In genomic region chr9:74187401-74188029, GRCm38 (mm10) we compare ENCODE assay signal across 12 mouse cellular contexts.
DNase-seq lines count a peak whose midpoint lies in the region; ATAC-seq and TF ChIP-seq lines count a peak whose summit lies in the region.
"Had no signal": no experiment of that assay in that cellular context is flagged by ENCODE, and none has a peak within 500 bp of the region (broad histone marks: within the 10 kb centered on the region; RNA-seq: fewer than 3 reads in every experiment).

No protein-coding gene starts in this region.

- H3K9ac ChIP-seq in forebrain, embryonic 13.5 days = no peak overlapping the region
- H3K9ac ChIP-seq in hindbrain, postnatal 0 days (replicated peaks; ENCODE audit: low read length) = no peak overlapping the region
- H3K9ac ChIP-seq in neural tube, embryonic 11.5 days (ENCODE audit: low read length) = no peak overlapping the region

- peak; percentile 18 for DNase-seq in embryo, embryonic 10.5 days (ENCODE audit: low spot score)
- DNase-seq in embryo, embryonic 11 days = no peak
- no peak for DNase-seq in hindbrain, postnatal 0 days (ENCODE audit: low spot score)
- DNase-seq in neural tube, embryonic 11.5 days (ENCODE audit: low spot score) = no peak
- DNase-seq in layer of hippocampus, adult 2 months (ENCODE audit: low spot score in 2 of 2) = no peak
- no peak for DNase-seq in left cerebral cortex, postnatal 10 days (ENCODE audit: extremely low spot score in 1 of 2, low spot score in 2 of 2)
- DNase-seq: cerebellum, adult 9-10 months; layer of hippocampus, adult 9-11 months; lung, postnatal 36 days had no signal

- no peaks in the 10 kb centered on the region for H3K9me3 ChIP-seq in forebrain, embryonic 13.5 days (replicated peaks)
- H3K9me3 ChIP-seq in hindbrain, postnatal 0 days (ENCODE audit: low read length) = no peaks in the 10 kb centered on the region
- no peaks in the 10 kb centered on the region for H3K9me3 ChIP-seq in neural tube, embryonic 11.5 days (ENCODE audit: control insufficient read depth, low read length)

- no peak overlapping the region for H3K4me3 ChIP-seq in forebrain, embryonic 13.5 days
- H3K4me3 ChIP-seq in hindbrain, postnatal 0 days (ENCODE audit: low read length) = peak overlapping the region; percentile 11; the same call in 1 of the 2 replicates
- no peak overlapping the region for H3K4me3 ChIP-seq in neural tube, embryonic 11.5 days (ENCODE audit: low read depth, low read length)
- no peak overlapping the region for H3K4me3 ChIP-seq in layer of hippocampus, adult 2 months

- peaks cover 13% of the 10 kb centered on the region for H3K4me1 ChIP-seq in forebrain, embryonic 13.5 days
- H3K4me1 ChIP-seq in hindbrain, postnatal 0 days (ENCODE audit: insufficient read depth, low read length) = 0 out of 2 replicates have a peak, but pooled peaks cover 9% of the 10 kb centered on the region
- H3K4me1 ChIP-seq in neural tube, embryonic 11.5 days (ENCODE audit: control insufficient read depth, insufficient read depth, low read length) = peaks cover 6% of the 10 kb centered on the region; the same call in 1 of the 2 replicates

- peak overlapping the region; percentile 54 for H3K4me2 ChIP-seq in forebrain, embryonic 13.5 days
- H3K4me2 ChIP-seq in hindbrain, postnatal 0 days (ENCODE audit: low read depth, low read length) = peak overlapping the region; percentile 49
- H3K4me2 ChIP-seq in neural tube, embryonic 11.5 days (ENCODE audit: low read depth) = no peak overlapping the region

- intact Hi-C loops in left cerebral cortex, postnatal 10 days (cut with DNase I) = no loop called here

- TF ChIP-seq CTCF in hindbrain, postnatal 0 days (IDR thresholded peaks at IDR 0.05; ENCODE audit: low read depth) = no peak
- no peak for TF ChIP-seq CTCF in layer of hippocampus, adult 2 months (conservative IDR thresholded peaks at IDR 0.05)

- H3K27ac ChIP-seq in forebrain, embryonic 13.5 days = no peak overlapping the region
- no peak overlapping the region for H3K27ac ChIP-seq in hindbrain, postnatal 0 days
- no peak overlapping the region for H3K27ac ChIP-seq in neural tube, embryonic 11.5 days (ENCODE audit: low read depth, low read length)
- no peak overlapping the region for H3K27ac ChIP-seq in layer of hippocampus, adult 2 months

- 0 out of 2 replicates have a peak, but pooled peaks have one; percentile 38 for ATAC-seq in forebrain, embryonic 13.5 days
- peak; percentile 53; the same call in 1 of the 2 replicates for ATAC-seq in hindbrain, postnatal 0 days
- ATAC-seq in neural tube, embryonic 11.5 days (ENCODE audit: insufficient read depth, low FRiP score, low TSS enrichment) = peak; percentile 22; the same call in 1 of the 2 replicates
- ATAC-seq in megakaryocyte-erythroid progenitor cell, adult 5-6 weeks (replicated peaks; ENCODE audit: low FRiP score, low TSS enrichment, poor library complexity, severe bottlenecking) = no peak
- ATAC-seq: intestine, embryonic 16.5 days had no signal

- WGBS in forebrain, embryonic 13.5 days = 13% methylated on average over 8 of the region's 8 CpGs
- WGBS in hindbrain, postnatal 0 days = 25% methylated on average over 8 of the region's 8 CpGs
- 45% methylated on average over 8 of the region's 8 CpGs for WGBS in neural tube, embryonic 11.5 days

- H3K27me3 ChIP-seq in forebrain, embryonic 13.5 days = peaks cover 66% of the 10 kb centered on the region
- H3K27me3 ChIP-seq in hindbrain, postnatal 0 days (ENCODE audit: insufficient read depth, low read length) = 0 out of 2 replicates have a peak, but pooled peaks cover 3% of the 10 kb centered on the region
- peaks cover 57% of the 10 kb centered on the region for H3K27me3 ChIP-seq in neural tube, embryonic 11.5 days (ENCODE audit: control insufficient read depth, insufficient read depth, low read length)

- no peaks in the 10 kb centered on the region for H3K36me3 ChIP-seq in forebrain, embryonic 13.5 days (ENCODE audit: poor library complexity, severe bottlenecking)
- H3K36me3 ChIP-seq in hindbrain, postnatal 0 days (ENCODE audit: insufficient read depth, low read length) = no peaks in the 10 kb centered on the region
- no peaks in the 10 kb centered on the region for H3K36me3 ChIP-seq in neural tube, embryonic 11.5 days (ENCODE audit: control insufficient read depth, insufficient read depth, low read length)
